Mouse (Mus musculus): ENCODE results near the gene Enho.

Gene Enho

GRCm38 (mm10) chr4:41641199-41641822 lies 1.2 kb upstream of the Enho start:
- TF ChIP-seq POU5F1 (IDR thresholded peaks at IDR 0.05; ENCODE audit: borderline replicate concordance, low read length) (no peak), CTCF (conservative IDR thresholded peaks at IDR 0.05; ENCODE audit: low read length) (no peak), NANOG (IDR thresholded peaks at IDR 0.05; ENCODE audit: borderline replicate concordance, low read length) (no peak)
- no peaks in the 10 kb centered on the region for H3K36me3 ChIP-seq (ENCODE audit: insufficient read depth, low read length)
- H3K9me3 ChIP-seq (ENCODE audit: low read length): peaks cover 16% of the 10 kb centered on the region
- H3K4me1 ChIP-seq (replicated peaks; ENCODE audit: low read depth, low read length): peaks cover 11% of the 10 kb centered on the region
- no peak overlapping the region for H3K4me3 ChIP-seq (replicated peaks; ENCODE audit: low read length)
- peaks cover 59% of the 10 kb centered on the region for H3K27me3 ChIP-seq (ENCODE audit: insufficient read depth, low read length)

DNA sequence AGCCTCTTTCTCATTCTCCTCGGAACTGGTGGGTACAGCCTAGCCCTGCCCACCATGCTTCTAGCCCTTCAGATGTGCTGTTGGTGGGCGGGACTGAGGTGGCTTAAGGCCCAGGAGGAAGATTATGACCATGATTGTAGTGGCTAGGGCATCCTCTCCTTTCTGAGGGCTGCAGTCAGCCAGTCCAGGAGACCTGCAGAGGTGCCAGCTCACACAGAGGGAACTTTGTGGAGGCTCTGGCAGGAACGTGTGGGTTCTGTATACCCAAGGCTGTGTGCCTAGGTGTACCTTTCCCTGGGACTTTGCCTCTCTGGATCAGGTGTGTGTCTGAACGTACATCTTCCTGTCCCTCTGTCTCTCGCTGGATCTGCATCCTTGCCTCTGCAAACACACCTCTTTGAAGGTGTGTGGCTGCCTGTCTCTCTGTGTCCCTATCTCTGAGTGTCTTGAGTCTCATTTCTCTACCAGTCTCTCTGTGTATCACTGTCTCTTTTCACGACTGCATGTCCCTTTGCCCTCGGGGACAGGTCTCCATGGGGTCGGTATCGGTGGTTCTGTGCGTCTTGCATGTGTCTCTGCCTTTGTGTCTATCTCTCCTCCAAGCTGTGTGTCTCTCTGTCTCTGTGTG lies 796 bp downstream of the Enho start:
- TF ChIP-seq POU5F1 (IDR thresholded peaks at IDR 0.05; ENCODE audit: borderline replicate concordance, low read length) (no peak), CTCF (conservative IDR thresholded peaks at IDR 0.05; ENCODE audit: low read length) (no peak), NANOG (IDR thresholded peaks at IDR 0.05; ENCODE audit: borderline replicate concordance, low read length) (no peak)
- Histone ChIP-seq H3K9me3 (ENCODE audit: low read length) (peaks cover 16% of the 10 kb centered on the region), H3K4me3 (replicated peaks; ENCODE audit: low read length) (peak overlapping the region; percentile 81), H3K4me1 (replicated peaks; ENCODE audit: low read depth, low read length) (peaks cover 11% of the 10 kb centered on the region), H3K27me3 (ENCODE audit: insufficient read depth, low read length) (peaks cover 77% of the 10 kb centered on the region), H3K36me3 (ENCODE audit: insufficient read depth, low read length) (no peaks in the 10 kb centered on the region)

- Histone ChIP-seq H3K4me3 (replicated peaks; ENCODE audit: low read length) (peak overlapping the region; percentile 81; the same call in 1 of the 2 replicates), H3K27me3 (ENCODE audit: insufficient read depth, low read length) (peaks cover 82% of the 10 kb centered on the region), H3K4me1 (replicated peaks; ENCODE audit: low read depth, low read length) (peaks cover 11% of the 10 kb centered on the region), H3K36me3 (ENCODE audit: insufficient read depth, low read length) (no peaks in the 10 kb centered on the region), H3K9me3 (ENCODE audit: low read length) (peaks cover 16% of the 10 kb centered on the region)
- no peak for TF ChIP-seq NANOG (IDR thresholded peaks at IDR 0.05; ENCODE audit: borderline replicate concordance, low read length)
- no peak for TF ChIP-seq CTCF (conservative IDR thresholded peaks at IDR 0.05; ENCODE audit: low read length)
- no peak for TF ChIP-seq POU5F1 (IDR thresholded peaks at IDR 0.05; ENCODE audit: borderline replicate concordance, low read length)
Observed at GRCm38 (mm10) chr4:41638828-41639213, 1.3 kb downstream of the Enho start.

DNA sequence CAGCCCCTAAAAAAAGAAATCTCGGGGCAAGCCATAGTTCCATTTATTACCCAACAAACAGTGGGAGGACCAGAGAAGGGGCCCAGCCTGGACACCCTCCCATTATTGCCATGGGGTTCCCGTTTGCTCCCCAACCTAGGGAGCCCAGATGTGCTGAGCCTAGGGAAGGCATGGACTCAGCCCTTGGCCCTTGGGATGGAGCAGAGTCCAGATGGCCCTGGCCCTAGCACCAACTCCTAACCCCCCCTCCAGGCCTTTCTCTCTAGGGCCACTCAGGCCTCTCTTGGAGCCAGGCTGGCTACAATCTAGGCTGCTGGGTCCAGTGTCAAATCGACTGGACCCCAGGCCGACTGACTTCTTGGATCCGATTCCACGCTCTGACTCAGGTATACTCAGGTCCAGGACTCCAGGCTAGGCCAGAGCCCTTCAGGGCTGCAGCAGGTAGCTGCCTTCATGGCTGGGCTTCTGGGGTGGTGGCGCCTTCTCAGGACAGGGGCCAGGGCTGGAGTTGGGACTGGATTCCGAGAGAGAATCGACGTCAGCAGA lies 1.9 kb downstream of the Enho start:
- TF ChIP-seq CTCF (conservative IDR thresholded peaks at IDR 0.05; ENCODE audit: low read length) (no peak), POU5F1 (IDR thresholded peaks at IDR 0.05; ENCODE audit: borderline replicate concordance, low read length) (no peak), NANOG (IDR thresholded peaks at IDR 0.05; ENCODE audit: borderline replicate concordance, low read length) (no peak)
- Histone ChIP-seq H3K4me3 (replicated peaks; ENCODE audit: low read length) (no peak overlapping the region), H3K36me3 (ENCODE audit: insufficient read depth, low read length) (no peaks in the 10 kb centered on the region), H3K27me3 (ENCODE audit: insufficient read depth, low read length) (peaks cover 82% of the 10 kb centered on the region), H3K9me3 (ENCODE audit: low read length) (peaks cover 16% of the 10 kb centered on the region), H3K4me1 (replicated peaks; ENCODE audit: low read depth, low read length) (peaks cover 11% of the 10 kb centered on the region)

- Histone ChIP-seq H3K9me3 (ENCODE audit: low read length) (peaks cover 16% of the 10 kb centered on the region), H3K4me1 (replicated peaks; ENCODE audit: low read depth, low read length) (peaks cover 16% of the 10 kb centered on the region), H3K27me3 (ENCODE audit: insufficient read depth, low read length) (peaks cover 85% of the 10 kb centered on the region), H3K4me3 (replicated peaks; ENCODE audit: low read length) (no peak overlapping the region), H3K36me3 (ENCODE audit: insufficient read depth, low read length) (no peaks in the 10 kb centered on the region)
- TF ChIP-seq NANOG (IDR thresholded peaks at IDR 0.05; ENCODE audit: borderline replicate concordance, low read length): no peak
- no peak for TF ChIP-seq POU5F1 (IDR thresholded peaks at IDR 0.05; ENCODE audit: borderline replicate concordance, low read length)
- TF ChIP-seq CTCF (conservative IDR thresholded peaks at IDR 0.05; ENCODE audit: low read length): no peak
Observed at GRCm38 (mm10) chr4:41636882-41637635, 3.1 kb downstream of the Enho start.

- Histone ChIP-seq H3K9me3 (ENCODE audit: low read length) (peaks cover 16% of the 10 kb centered on the region), H3K4me1 (replicated peaks; ENCODE audit: low read depth, low read length) (peaks cover 23% of the 10 kb centered on the region), H3K36me3 (ENCODE audit: insufficient read depth, low read length) (no peaks in the 10 kb centered on the region), H3K27me3 (ENCODE audit: insufficient read depth, low read length) (peaks cover 85% of the 10 kb centered on the region), H3K4me3 (replicated peaks; ENCODE audit: low read length) (no peak overlapping the region)
- TF ChIP-seq CTCF (conservative IDR thresholded peaks at IDR 0.05; ENCODE audit: low read length): no peak
- TF ChIP-seq POU5F1 (IDR thresholded peaks at IDR 0.05; ENCODE audit: borderline replicate concordance, low read length): no peak
- no peak for TF ChIP-seq NANOG (IDR thresholded peaks at IDR 0.05; ENCODE audit: borderline replicate concordance, low read length)
Observed at GRCm38 (mm10) chr4:41636366-41636765, 3.8 kb downstream of the Enho start.

GRCm38 (mm10) chr4:41635906-41636305 lies 4.2 kb downstream of the Enho start:
- Histone ChIP-seq H3K27me3 (ENCODE audit: insufficient read depth, low read length) (peaks cover 85% of the 10 kb centered on the region), H3K4me3 (replicated peaks; ENCODE audit: low read length) (no peak overlapping the region), H3K9me3 (ENCODE audit: low read length) (peaks cover 16% of the 10 kb centered on the region), H3K4me1 (replicated peaks; ENCODE audit: low read depth, low read length) (peaks cover 28% of the 10 kb centered on the region), H3K36me3 (ENCODE audit: insufficient read depth, low read length) (no peaks in the 10 kb centered on the region)
- TF ChIP-seq CTCF (conservative IDR thresholded peaks at IDR 0.05; ENCODE audit: low read length): no peak
- no peak for TF ChIP-seq POU5F1 (IDR thresholded peaks at IDR 0.05; ENCODE audit: borderline replicate concordance, low read length)
- no peak for TF ChIP-seq NANOG (IDR thresholded peaks at IDR 0.05; ENCODE audit: borderline replicate concordance, low read length)

GRCm38 (mm10) chr4:41635224-41635623 lies 4.9 kb downstream of the Enho start:
- H3K4me3 ChIP-seq (replicated peaks; ENCODE audit: low read length): no peak overlapping the region
- H3K36me3 ChIP-seq (ENCODE audit: insufficient read depth, low read length): no peaks in the 10 kb centered on the region
- peaks cover 34% of the 10 kb centered on the region for H3K4me1 ChIP-seq (replicated peaks; ENCODE audit: low read depth, low read length)
- H3K27me3 ChIP-seq (ENCODE audit: insufficient read depth, low read length): peaks cover 81% of the 10 kb centered on the region
- H3K9me3 ChIP-seq (ENCODE audit: low read length): peaks cover 16% of the 10 kb centered on the region
- no peak for TF ChIP-seq CTCF (conservative IDR thresholded peaks at IDR 0.05; ENCODE audit: low read length)
- TF ChIP-seq POU5F1 (IDR thresholded peaks at IDR 0.05; ENCODE audit: borderline replicate concordance, low read length): no peak
- no peak for TF ChIP-seq NANOG (IDR thresholded peaks at IDR 0.05; ENCODE audit: borderline replicate concordance, low read length)
